Mouse (Mus musculus) kidney, embryonic 15.5 days (tissue): ENCODE data around the gene Asic3. TPM values are rescaled to one million over a fixed set of nuclear protein-coding genes. Genes with fewer than 3 reads are reported as not detected.

Experiments used
- ATAC-seq: fragments of 200-750 bp; cut with Nextera tagmentation; replicated peaks from 2 replicates; pipeline ENCODE4 v1.8.0; 2017; ENCODE audit warnings: moderate TSS enrichment; ENCODE audit not compliant: low FRiP score
- H3K27ac ChIP-seq: fragments of 300-500 bp; sonication (generic); 2 replicates; pipeline ENCODE4 v1.5.1; 2015; ENCODE audit warnings: mild to moderate bottlenecking, inconsistent platforms
- H3K27me3 ChIP-seq: fragments of 300-500 bp; sonication (generic); 2 replicates; pipeline ENCODE4 v1.6.1; 2015; ENCODE audit warnings: inconsistent platforms
- H3K36me3 ChIP-seq: fragments of 300-500 bp; sonication (generic); 2 replicates; pipeline ENCODE4 v1.6.1; 2015; ENCODE audit warnings: inconsistent platforms
- H3K4me1 ChIP-seq: fragments of 300-500 bp; sonication (generic); 2 replicates; pipeline ENCODE4 v1.6.1; 2015; ENCODE audit warnings: inconsistent platforms
- H3K4me2 ChIP-seq: fragments of 300-500 bp; sonication (generic); 2 replicates; pipeline ENCODE4 v1.6.1; 2015; ENCODE audit warnings: moderate library complexity, mild to moderate bottlenecking, inconsistent platforms
- H3K4me3 ChIP-seq: fragments of 300-500 bp; sonication (generic); replicated peaks from 2 replicates; pipeline ENCODE4 v1.5.1; 2015; ENCODE audit warnings: mild to moderate bottlenecking, inconsistent platforms
- H3K9ac ChIP-seq: fragments of 300-500 bp; sonication (generic); 2 replicates; pipeline ENCODE4 v1.6.1; 2015; ENCODE audit warnings: mild to moderate bottlenecking, inconsistent platforms
- H3K9me3 ChIP-seq: fragments of 300-500 bp; sonication (generic); replicated peaks from 2 replicates; pipeline ENCODE4 v1.6.1; 2016; ENCODE audit warnings: inconsistent platforms
- WGBS: fragments of 180-500 bp; shearing (Covaris S2); methylation state at CpG from one replicate; pipeline ENCODE4 v1.1.7; 2015; ENCODE audit warnings: mixed read lengths; 5-methylcytosine and 5-hydroxymethylcytosine counted together
- polyA plus RNA-seq: library from polyadenylated mRNA; unstranded; fragments of >200 nt; fragmentation: Nextera tagmentation; extraction: Ambion mirVana; gene quantifications from 2 replicates; pipeline ENCODE4 v1.2.1, GENCODE M21; 2015

Gene Asic3
- polyA plus RNA-seq, 1 experiment from 2014 or later, result 0.39 TPM

GRCm38 (mm10) chr5:24379501-24379900 lies 33.7 kb upstream of the Asic3 start:
- no peak overlapping the region for H3K27ac ChIP-seq
- no peak overlapping the region for H3K9ac ChIP-seq
- no peaks in the 10 kb centered on the region for H3K9me3 ChIP-seq
- peaks cover 23% of the 10 kb centered on the region for H3K4me1 ChIP-seq
- H3K4me3 ChIP-seq, result no peak overlapping the region
- ATAC-seq, result no peak
- H3K4me2 ChIP-seq, result no peak overlapping the region
- WGBS, result 59% methylated on average over 4 of the region's 4 CpGs
- 0 out of 2 replicates have a peak, but pooled peaks cover 2% of the 10 kb centered on the region for H3K27me3 ChIP-seq
- no peaks in the 10 kb centered on the region for H3K36me3 ChIP-seq

- H3K4me3 ChIP-seq, result no peak overlapping the region
- H3K4me2 ChIP-seq, result no peak overlapping the region
- H3K9ac ChIP-seq, result no peak overlapping the region
- no peak for ATAC-seq
- H3K36me3 ChIP-seq, result no peaks in the 10 kb centered on the region
- H3K27me3 ChIP-seq, result 0 out of 2 replicates have a peak, but pooled peaks cover 6% of the 10 kb centered on the region
- H3K9me3 ChIP-seq, result no peaks in the 10 kb centered on the region
- H3K27ac ChIP-seq, result no peak overlapping the region
- peaks cover 31% of the 10 kb centered on the region for H3K4me1 ChIP-seq
- WGBS, result 87% methylated on average over 4 of the region's 4 CpGs
Observed at GRCm38 (mm10) chr5:24380499-24380898, 32.7 kb upstream of the Asic3 start.

- Histone ChIP-seq H3K36me3 (no peaks in the 10 kb centered on the region), H3K27ac (no peak overlapping the region), H3K4me2 (no peak overlapping the region), H3K9ac (no peak overlapping the region), H3K27me3 (peaks cover 15% of the 10 kb centered on the region), H3K9me3 (no peaks in the 10 kb centered on the region), H3K4me1 (peaks cover 31% of the 10 kb centered on the region), H3K4me3 (no peak overlapping the region)
- no peak for ATAC-seq
- WGBS, result 68% methylated on average over 6 of the region's 6 CpGs
Observed at GRCm38 (mm10) chr5:24381486-24381885, 31.7 kb upstream of the Asic3 start.

GRCm38 (mm10) chr5:24381988-24382387 lies 31.2 kb upstream of the Asic3 start:
- WGBS, result 58% methylated on average over 2 of the region's 2 CpGs
- no peak for ATAC-seq
- H3K27ac ChIP-seq, result no peak overlapping the region
- no peak overlapping the region for H3K4me3 ChIP-seq
- H3K9me3 ChIP-seq, result no peaks in the 10 kb centered on the region
- H3K36me3 ChIP-seq, result no peaks in the 10 kb centered on the region
- H3K4me2 ChIP-seq, result no peak overlapping the region
- peaks cover 34% of the 10 kb centered on the region for H3K4me1 ChIP-seq
- peaks cover 20% of the 10 kb centered on the region for H3K27me3 ChIP-seq
- H3K9ac ChIP-seq, result no peak overlapping the region

- H3K36me3 ChIP-seq, result no peaks in the 10 kb centered on the region
- peaks cover 46% of the 10 kb centered on the region for H3K4me1 ChIP-seq
- H3K27ac ChIP-seq, result peak overlapping the region; percentile 35; the same call in 1 of the 2 replicates
- H3K9ac ChIP-seq, result peak overlapping the region; percentile 35
- H3K27me3 ChIP-seq, result peaks cover 31% of the 10 kb centered on the region
- 1% methylated on average over 34 of the region's 34 CpGs for WGBS
- H3K9me3 ChIP-seq, result no peaks in the 10 kb centered on the region
- peak overlapping the region; percentile 80 for H3K4me2 ChIP-seq
- H3K4me3 ChIP-seq, result peak overlapping the region; percentile 48
- ATAC-seq, result peak; percentile 70
Observed at GRCm38 (mm10) chr5:24383026-24383859, 29.9 kb upstream of the Asic3 start.

GRCm38 (mm10) chr5:24384407-24384806 lies 28.8 kb upstream of the Asic3 start:
- no peak for ATAC-seq
- Histone ChIP-seq H3K4me3 (no peak overlapping the region), H3K27me3 (peaks cover 38% of the 10 kb centered on the region), H3K4me2 (peak overlapping the region; percentile 80; the same call in 1 of the 2 replicates), H3K9me3 (no peaks in the 10 kb centered on the region), H3K27ac (peak overlapping the region; percentile 33; the same call in 1 of the 2 replicates), H3K36me3 (no peaks in the 10 kb centered on the region), H3K4me1 (peaks cover 57% of the 10 kb centered on the region), H3K9ac (no peak overlapping the region)
- 41% methylated on average over 6 of the region's 6 CpGs for WGBS

GRCm38 (mm10) chr5:24385374-24385773 lies 27.8 kb upstream of the Asic3 start:
- Histone ChIP-seq H3K4me3 (no peak overlapping the region), H3K27me3 (peaks cover 38% of the 10 kb centered on the region), H3K36me3 (no peaks in the 10 kb centered on the region), H3K9ac (no peak overlapping the region), H3K4me2 (no peak overlapping the region), H3K9me3 (no peaks in the 10 kb centered on the region), H3K27ac (no peak overlapping the region), H3K4me1 (peaks cover 55% of the 10 kb centered on the region)
- ATAC-seq, result no peak
- 92% methylated on average over 5 of the region's 5 CpGs for WGBS

- Histone ChIP-seq H3K4me1 (peaks cover 55% of the 10 kb centered on the region), H3K4me3 (no peak overlapping the region), H3K27me3 (peaks cover 38% of the 10 kb centered on the region), H3K4me2 (no peak overlapping the region), H3K9ac (no peak overlapping the region), H3K27ac (no peak overlapping the region), H3K9me3 (no peaks in the 10 kb centered on the region), H3K36me3 (no peaks in the 10 kb centered on the region)
- 81% methylated on average over 10 of the region's 10 CpGs for whole genome bisulfite sequencing
- no peak for ATAC-seq
Observed at GRCm38 (mm10) chr5:24385887-24386550, 27.2 kb upstream of the Asic3 start.

GRCm38 (mm10) chr5:24387264-24388241 lies 25.6 kb upstream of the Asic3 start:
- Histone ChIP-seq H3K27me3 (peaks cover 38% of the 10 kb centered on the region), H3K4me2 (peak overlapping the region; percentile 95), H3K36me3 (no peaks in the 10 kb centered on the region), H3K4me1 (peaks cover 55% of the 10 kb centered on the region), H3K9me3 (no peaks in the 10 kb centered on the region), H3K9ac (peak overlapping the region; percentile 37), H3K4me3 (peak overlapping the region; percentile 46), H3K27ac (0 out of 2 replicates have a peak overlapping the region, but pooled peaks have one; percentile 33)
- WGBS, result 1% methylated on average over 73 of the region's 73 CpGs
- ATAC-seq, result peak; percentile 38

- 24% methylated on average over 25 of the region's 26 CpGs for WGBS
- 0 out of 2 replicates have a peak overlapping the region, but pooled peaks have one; percentile 33 for H3K27ac ChIP-seq
- no peak for ATAC-seq
Observed at GRCm38 (mm10) chr5:24388246-24388915, 24.8 kb upstream of the Asic3 start.

More at GRCm38 (mm10) chr5:24388246-24388915, 24.8 kb upstream of the Asic3 start:
- Histone ChIP-seq H3K9me3 (no peaks in the 10 kb centered on the region), H3K9ac (peak overlapping the region; percentile 37), H3K27me3 (peaks cover 38% of the 10 kb centered on the region), H3K36me3 (no peaks in the 10 kb centered on the region), H3K4me3 (peak overlapping the region; percentile 46), H3K4me2 (peak overlapping the region; percentile 95), H3K4me1 (peaks cover 54% of the 10 kb centered on the region)
